Mouse (Mus musculus) gastrocnemius, postnatal 4 days (tissue): ENCODE measurements at regions not wholly inside any gene's neighbourhood (a gene's known extent, or its start where the extent isn't known, plus 50 kb on each side); places are given as distances from the start of the nearest gene placed in this dataset.
"Not testable (repeated sequence)": the region's sequence is repeated elsewhere in the genome, so short reads cannot be mapped to it uniquely, and the experiment has no call there.

ENCODE experiments used
- DNase-seq, 2 experiments: peaks; one replicate each; pipeline ENCODE4 v3.0.0; 2021 to 2022; ENCODE audit warnings: low spot score in 2 of 2, mixed read lengths in 2 of 2

DNA sequence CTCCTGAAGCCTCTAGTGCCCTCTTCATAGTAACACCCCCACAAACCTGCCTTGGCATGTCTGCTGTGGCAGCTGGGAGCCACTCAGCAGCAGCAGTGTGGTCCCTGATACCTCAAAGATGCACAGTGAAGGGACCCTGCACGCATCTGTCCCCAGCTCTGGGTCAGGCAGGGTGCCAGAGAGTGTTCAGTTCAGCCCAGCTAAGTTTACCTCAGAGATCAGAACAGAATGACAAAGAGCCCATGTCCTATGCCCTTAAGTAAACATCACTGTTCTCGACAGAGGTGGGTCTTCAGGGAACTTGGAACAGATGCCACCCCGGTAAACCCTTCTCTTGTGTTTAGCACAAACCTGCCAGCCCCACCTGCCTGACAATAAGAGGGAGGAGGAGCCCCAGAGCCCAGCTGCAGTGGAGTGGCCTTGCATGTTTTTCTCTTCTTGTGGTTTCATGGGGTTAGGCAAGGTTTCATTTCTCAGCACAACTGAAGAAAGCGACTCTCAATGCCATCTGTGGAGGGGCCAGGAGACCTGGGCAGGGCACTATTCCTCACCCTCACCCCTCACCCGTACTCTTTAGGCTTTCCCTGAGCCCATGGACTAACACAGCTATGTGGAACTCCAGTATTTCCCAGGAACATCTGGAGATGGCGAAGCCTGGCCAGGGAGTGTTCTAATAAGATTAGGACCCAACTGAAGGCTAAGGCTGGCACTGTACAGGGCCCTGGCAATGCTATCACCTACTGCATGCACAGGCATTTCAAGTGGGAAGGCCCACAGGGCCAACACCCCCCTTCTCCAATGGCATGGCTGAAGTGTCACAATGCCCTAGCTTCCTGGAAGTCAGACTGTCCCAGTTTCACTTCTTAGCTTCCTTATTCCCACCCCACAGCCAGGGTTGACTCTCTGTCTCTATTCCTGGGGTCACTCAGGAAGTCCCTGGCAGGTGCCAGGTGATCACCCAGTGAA is 60.6 kb upstream of the Klf13 start:
- no peak for DNase-seq

DNA sequence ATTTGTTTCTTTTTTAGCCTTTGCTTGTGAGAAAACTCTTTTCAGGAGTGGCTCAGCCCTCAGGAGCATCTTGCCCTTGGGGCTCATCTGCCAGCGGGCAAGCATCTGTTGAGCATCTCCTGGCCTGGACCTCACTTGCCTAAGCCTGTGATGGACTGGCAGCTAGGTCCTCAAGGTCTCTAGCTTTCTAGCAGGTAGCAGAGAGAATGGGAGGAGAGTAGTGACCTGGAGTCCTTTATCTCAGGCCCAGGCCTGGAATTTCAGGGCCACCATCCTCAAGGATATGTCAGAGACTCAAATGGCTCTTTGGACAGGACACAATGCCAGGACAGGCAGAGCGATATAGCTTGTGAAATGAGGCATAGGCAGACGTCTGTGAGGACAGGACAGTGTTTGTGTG is 59.3 kb upstream of the Klf13 start:
- DNase-seq: no peak

DNA sequence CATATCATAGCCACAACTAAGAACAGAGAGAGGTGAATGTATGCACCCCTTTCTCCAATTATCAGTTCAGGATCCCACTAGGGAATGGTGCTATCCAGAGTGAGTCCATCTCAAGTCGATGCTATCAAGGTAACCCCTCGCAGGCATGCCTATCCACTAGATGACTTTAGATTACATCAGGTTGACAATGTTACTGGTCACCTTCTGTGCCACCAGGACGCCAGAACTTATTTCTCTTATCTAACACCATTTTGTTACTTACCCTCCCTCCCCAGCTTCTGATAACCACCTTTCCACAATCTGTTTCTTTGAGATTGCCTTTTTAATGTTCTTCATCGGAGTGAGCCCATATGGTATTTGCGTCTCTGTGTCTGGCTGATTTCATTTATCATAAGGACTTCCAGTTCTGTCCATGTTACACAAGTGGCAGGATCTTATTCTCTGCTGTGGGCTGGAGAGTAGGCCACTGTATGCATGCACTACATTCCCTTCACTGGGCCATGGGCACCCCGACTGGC is 57.9 kb upstream of the Klf13 start:
- DNase-seq: no peak

DNA sequence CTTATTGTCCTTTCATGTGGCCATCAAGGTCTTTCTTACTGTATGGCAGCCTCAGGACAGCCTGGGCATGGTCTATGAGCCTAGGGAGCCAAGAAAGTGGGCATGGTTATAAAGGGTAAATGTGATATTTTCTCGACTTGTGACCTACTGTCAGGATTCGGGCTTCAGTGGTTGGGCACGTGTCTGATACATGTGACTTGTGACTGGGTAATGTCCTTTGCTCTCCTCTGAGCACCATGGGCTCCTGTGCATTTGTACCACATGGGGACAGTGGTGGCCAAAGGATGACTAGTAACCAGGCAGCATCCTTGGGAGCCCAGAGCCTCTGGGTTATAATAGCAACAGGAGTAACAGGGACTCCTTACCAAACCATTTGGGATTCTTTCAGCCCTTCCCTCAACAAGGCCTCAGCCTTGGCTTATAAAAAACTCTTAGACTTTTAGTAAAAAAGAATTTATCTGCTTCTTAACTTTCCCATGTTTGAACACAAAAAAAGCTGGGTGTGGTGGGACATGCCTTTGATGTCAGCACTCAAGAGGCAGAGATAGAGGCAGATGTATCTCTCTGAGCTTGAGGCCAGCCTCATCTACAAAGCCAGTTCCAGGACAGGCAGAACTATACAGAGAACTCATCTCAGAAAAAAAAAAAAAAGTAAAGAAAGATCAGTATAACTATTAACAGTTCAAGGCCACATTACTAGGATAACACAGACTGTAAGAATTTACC is 56.7 kb upstream of the Klf13 start:
- DNase-seq: no peak

DNA sequence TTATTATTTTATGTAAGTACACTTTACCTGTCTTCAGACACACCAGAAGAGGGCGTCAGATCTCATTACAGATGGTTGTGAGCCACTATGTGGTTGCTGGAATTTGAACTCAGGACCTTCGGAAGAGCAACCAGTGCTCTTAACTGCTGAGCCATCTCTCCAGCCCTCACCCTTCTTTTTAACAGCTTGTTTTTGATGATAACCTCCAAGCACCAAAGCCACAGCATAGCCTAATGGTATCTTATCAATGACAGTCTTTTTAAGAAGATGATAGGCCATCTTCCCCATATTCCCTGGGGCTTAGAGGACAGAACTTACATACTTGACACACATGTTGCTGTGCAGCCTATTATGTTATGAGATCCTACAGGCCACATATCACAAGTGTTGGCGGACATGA is 56.1 kb upstream of the Klf13 start:
- DNase-seq: not testable (repeated sequence)

DNA sequence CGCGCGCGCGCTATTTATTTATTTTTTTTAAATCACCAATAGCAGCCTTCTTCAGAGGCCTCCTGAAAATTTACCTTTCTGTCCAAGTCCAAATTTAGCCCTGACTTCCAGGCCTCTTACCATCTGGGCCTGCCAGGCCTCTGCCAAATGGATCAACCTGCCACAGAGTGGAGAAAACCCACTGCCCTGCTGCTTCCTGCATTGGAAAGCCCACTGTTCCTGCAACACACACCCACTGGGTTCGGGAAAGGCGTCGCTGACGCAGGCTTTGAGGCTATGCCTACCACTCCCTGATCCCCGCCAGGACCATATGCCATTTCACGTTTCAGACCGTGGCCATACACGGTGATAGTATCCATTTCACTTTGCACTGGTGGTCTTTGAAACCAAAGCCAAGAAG is 53.4 kb upstream of the Klf13 start:
- DNase-seq: no peak

DNA sequence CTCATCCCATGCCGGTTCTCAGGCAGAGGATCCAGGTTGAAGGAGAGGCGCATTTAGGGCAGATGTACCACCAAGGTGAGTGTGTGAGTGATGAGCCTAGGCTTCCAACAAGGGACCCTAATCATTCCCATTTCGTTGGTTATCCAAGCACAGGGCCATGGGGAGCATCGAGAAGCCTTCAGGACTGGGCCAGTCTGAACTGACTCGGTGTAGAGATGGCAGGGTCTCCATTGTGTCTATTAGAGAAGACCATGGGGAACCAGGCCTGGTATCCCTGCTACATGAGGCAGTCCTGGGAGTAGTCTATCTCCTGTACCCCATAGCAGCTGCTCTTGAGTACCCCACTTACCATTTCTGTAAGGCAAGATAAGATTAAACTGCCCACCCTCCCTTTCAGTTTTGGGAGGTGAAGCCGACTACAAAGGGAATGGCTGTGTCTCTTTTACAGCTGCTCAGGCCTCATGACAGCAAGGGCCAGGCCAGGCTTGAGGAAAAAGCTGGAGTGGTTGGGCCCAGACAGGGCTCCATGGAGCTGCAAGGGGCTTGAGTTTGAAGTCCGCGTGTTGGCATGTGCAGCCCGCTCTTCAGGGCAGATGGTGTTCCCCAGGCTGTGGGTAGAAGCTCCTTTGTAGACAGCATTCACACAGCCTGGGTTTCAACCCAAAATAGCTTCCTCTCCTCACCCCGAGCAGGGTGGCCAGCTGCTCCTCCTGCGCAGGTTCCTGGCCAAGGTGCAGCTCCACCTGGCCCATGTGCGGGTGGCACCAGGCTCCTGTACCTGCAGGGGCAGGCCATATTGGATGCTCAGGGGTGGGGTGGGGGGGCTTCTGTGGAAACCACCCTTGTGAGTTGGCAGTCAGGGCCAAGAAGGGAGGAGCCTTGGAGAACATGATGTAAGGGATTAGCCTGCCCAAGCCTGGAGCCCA is 52.6 kb upstream of the Klf13 start:
- no peak for DNase-seq

DNA sequence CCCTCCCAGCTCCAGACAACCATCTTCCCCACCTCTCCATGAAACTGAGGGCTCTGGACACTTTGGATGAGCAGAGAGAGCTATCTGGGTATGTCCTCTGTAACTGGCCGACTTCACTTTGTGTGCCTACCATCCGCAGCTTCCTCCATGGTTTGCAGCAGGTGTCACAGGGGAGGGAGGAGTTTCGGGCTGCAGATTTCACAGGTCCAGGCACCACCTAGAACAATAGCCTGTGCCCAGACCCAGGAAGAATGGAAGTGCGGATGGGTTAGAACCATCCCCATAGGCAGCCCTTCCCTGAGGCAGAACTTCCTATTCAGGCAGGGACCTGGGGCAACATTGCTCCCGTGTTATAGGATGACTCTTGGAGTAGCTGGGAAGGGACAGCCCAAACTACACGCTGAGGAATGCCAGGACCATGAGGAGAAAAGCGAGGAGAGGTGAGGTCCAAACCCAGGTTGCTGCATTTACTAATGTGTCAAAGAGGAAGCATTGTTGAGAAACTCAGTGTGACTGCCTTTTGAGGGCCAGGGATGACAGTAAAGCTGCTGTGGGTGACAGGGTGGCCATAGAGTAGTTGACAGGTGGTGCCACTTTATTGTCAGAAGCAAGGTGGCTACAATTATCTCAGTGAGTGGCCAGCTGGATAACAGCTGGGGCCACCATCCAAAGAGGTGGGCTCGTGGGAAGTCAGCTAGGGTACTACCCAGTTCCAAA is 51.8 kb upstream of the Klf13 start:
- no peak for DNase-seq

DNA sequence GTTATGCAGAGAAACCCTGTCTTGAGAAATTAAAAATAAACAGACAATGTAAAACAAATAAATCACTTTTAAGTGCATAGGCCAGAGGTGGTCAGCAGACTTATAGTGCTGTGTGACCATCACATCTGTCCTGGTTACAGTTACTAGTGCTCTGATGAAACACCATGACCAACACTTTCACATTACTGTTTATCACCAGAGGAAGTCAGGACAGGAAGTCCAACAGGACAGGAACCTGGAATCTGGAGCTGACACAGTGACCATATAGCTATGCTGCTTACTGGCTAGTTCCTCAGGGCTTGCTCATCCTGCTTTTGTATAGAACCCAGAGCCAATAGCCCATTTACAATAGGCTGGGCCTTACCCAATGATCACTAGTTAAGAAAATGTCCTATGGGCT is 51.0 kb upstream of the Klf13 start:
- DNase-seq: no peak
